Mouse (Mus musculus): ENCODE data around the gene Gm10382. TPM values are rescaled to one million over a fixed set of nuclear protein-coding genes. Genes with fewer than 3 reads are reported as not detected.
"Not testable (repeated sequence)": the region's sequence is repeated elsewhere in the genome, so short reads cannot be mapped to it uniquely, and the experiment has no call there.

Gm10382 gene
- polyA plus RNA-seq, 1 experiment from 2014 or later, result 0.59 TPM

GRCm38 (mm10) chr5:125407020-125407830 is 18.1 kb downstream of the Gm10382 start:
- 0 out of 2 replicates have a peak, but pooled peaks cover 3% of the 10 kb centered on the region for H3K4me1 ChIP-seq (replicated peaks; ENCODE audit: control insufficient read depth, insufficient read depth, low read length)
- no peaks in the 10 kb centered on the region for H3K36me3 ChIP-seq (ENCODE audit: control insufficient read depth, insufficient read depth, low read length)
- H3K9me3 ChIP-seq (ENCODE audit: control insufficient read depth, low read length), result no peaks in the 10 kb centered on the region
- ATAC-seq (ENCODE audit: low FRiP score), result no peak
- H3K9ac ChIP-seq (ENCODE audit: low read depth, low read length), result 0 out of 2 replicates have a peak overlapping the region, but pooled peaks have one; percentile 15
- H3K4me3 ChIP-seq (ENCODE audit: low read depth, low read length), result peak overlapping the region; percentile 50
- H3K27ac ChIP-seq (ENCODE audit: low read depth, low read length), result no peak overlapping the region
- peak overlapping the region; percentile 80 for H3K4me2 ChIP-seq (replicated peaks; ENCODE audit: low read depth, low read length)
- H3K27me3 ChIP-seq (ENCODE audit: control insufficient read depth, insufficient read depth, low read length), result no peaks in the 10 kb centered on the region
- DNase-seq (ENCODE audit: low spot score), result no peak
- 59% methylated on average over 13 of the region's 13 CpGs for WGBS

GRCm38 (mm10) chr5:125407910-125408575 is 18.9 kb downstream of the Gm10382 start:
- DNase-seq (ENCODE audit: low spot score) (no peak), ATAC-seq (ENCODE audit: low FRiP score) (no peak)
- 67% methylated on average over 14 of the region's 14 CpGs for WGBS
- Histone ChIP-seq H3K9me3 (ENCODE audit: control insufficient read depth, low read length) (no peaks in the 10 kb centered on the region), H3K4me1 (replicated peaks; ENCODE audit: control insufficient read depth, insufficient read depth, low read length) (0 out of 2 replicates have a peak, but pooled peaks cover 3% of the 10 kb centered on the region), H3K27me3 (ENCODE audit: control insufficient read depth, insufficient read depth, low read length) (no peaks in the 10 kb centered on the region), H3K4me2 (replicated peaks; ENCODE audit: low read depth, low read length) (no peak overlapping the region), H3K27ac (ENCODE audit: low read depth, low read length) (no peak overlapping the region), H3K36me3 (ENCODE audit: control insufficient read depth, insufficient read depth, low read length) (no peaks in the 10 kb centered on the region), H3K9ac (ENCODE audit: low read depth, low read length) (no peak overlapping the region), H3K4me3 (ENCODE audit: low read depth, low read length) (no peak overlapping the region)

GRCm38 (mm10) chr5:125408842-125409241 is 19.7 kb downstream of the Gm10382 start:
- no peaks in the 10 kb centered on the region for H3K27me3 ChIP-seq (ENCODE audit: control insufficient read depth, insufficient read depth, low read length)
- ATAC-seq (ENCODE audit: low FRiP score), result peak; percentile 60
- 0 out of 2 replicates have a peak overlapping the region, but pooled peaks have one; percentile 29 for H3K4me2 ChIP-seq (replicated peaks; ENCODE audit: low read depth, low read length)
- H3K4me1 ChIP-seq (replicated peaks; ENCODE audit: control insufficient read depth, insufficient read depth, low read length), result 0 out of 2 replicates have a peak, but pooled peaks cover 3% of the 10 kb centered on the region
- DNase-seq (ENCODE audit: low spot score), result peak; percentile 91
- H3K27ac ChIP-seq (ENCODE audit: low read depth, low read length), result no peak overlapping the region
- peak overlapping the region; percentile 30 for H3K4me3 ChIP-seq (ENCODE audit: low read depth, low read length)
- WGBS, result under 1% methylated on average over 13 of the region's 13 CpGs
- H3K36me3 ChIP-seq (ENCODE audit: control insufficient read depth, insufficient read depth, low read length), result 0 out of 2 replicates have a peak, but pooled peaks cover under 1% of the 10 kb centered on the region
- no peaks in the 10 kb centered on the region for H3K9me3 ChIP-seq (ENCODE audit: control insufficient read depth, low read length)
- H3K9ac ChIP-seq (ENCODE audit: low read depth, low read length), result no peak overlapping the region

- H3K4me3 ChIP-seq (ENCODE audit: low read depth, low read length), result peak overlapping the region; percentile 30; the same call in 1 of the 2 replicates
- no peaks in the 10 kb centered on the region for H3K27me3 ChIP-seq (ENCODE audit: control insufficient read depth, insufficient read depth, low read length)
- DNase-seq (ENCODE audit: low spot score) (peak; percentile 78), ATAC-seq (ENCODE audit: low FRiP score) (peak; percentile 58; the same call in 1 of the 2 replicates)
- H3K27ac ChIP-seq (ENCODE audit: low read depth, low read length), result no peak overlapping the region
- H3K4me1 ChIP-seq (replicated peaks; ENCODE audit: control insufficient read depth, insufficient read depth, low read length), result 0 out of 2 replicates have a peak, but pooled peaks cover 3% of the 10 kb centered on the region
- H3K36me3 ChIP-seq (ENCODE audit: control insufficient read depth, insufficient read depth, low read length), result 0 out of 2 replicates have a peak, but pooled peaks cover 3% of the 10 kb centered on the region
- H3K4me2 ChIP-seq (replicated peaks; ENCODE audit: low read depth, low read length), result peak overlapping the region; percentile 29
- WGBS, result 8% methylated on average over 20 of the region's 20 CpGs
- H3K9me3 ChIP-seq (ENCODE audit: control insufficient read depth, low read length), result no peaks in the 10 kb centered on the region
- no peak overlapping the region for H3K9ac ChIP-seq (ENCODE audit: low read depth, low read length)
Measured at GRCm38 (mm10) chr5:125409348-125410090, 20.4 kb downstream of the Gm10382 start.

- Histone ChIP-seq H3K27me3 (ENCODE audit: control insufficient read depth, insufficient read depth, low read length) (no peaks in the 10 kb centered on the region), H3K27ac (ENCODE audit: low read depth, low read length) (no peak overlapping the region), H3K4me1 (replicated peaks; ENCODE audit: control insufficient read depth, insufficient read depth, low read length) (0 out of 2 replicates have a peak, but pooled peaks cover 2% of the 10 kb centered on the region), H3K9me3 (ENCODE audit: control insufficient read depth, low read length) (no peaks in the 10 kb centered on the region), H3K9ac (ENCODE audit: low read depth, low read length) (no peak overlapping the region), H3K4me3 (ENCODE audit: low read depth, low read length) (no peak overlapping the region), H3K4me2 (replicated peaks; ENCODE audit: low read depth, low read length) (no peak overlapping the region), H3K36me3 (ENCODE audit: control insufficient read depth, insufficient read depth, low read length) (peaks cover 10% of the 10 kb centered on the region; the same call in 1 of the 2 replicates)
- DNase-seq (ENCODE audit: low spot score) (peak; percentile 71), ATAC-seq (ENCODE audit: low FRiP score) (no peak)
- WGBS, result 54% methylated on average over 5 of the region's 5 CpGs
Measured at GRCm38 (mm10) chr5:125411972-125412530, 22.9 kb downstream of the Gm10382 start.

- DNase-seq (ENCODE audit: low spot score); H3K4me1 ChIP-seq (replicated peaks; ENCODE audit: control insufficient read depth, insufficient read depth, low read length); ATAC-seq (ENCODE audit: low FRiP score); H3K9ac ChIP-seq (ENCODE audit: low read depth, low read length); H3K4me3 ChIP-seq (ENCODE audit: low read depth, low read length); H3K4me2 ChIP-seq (replicated peaks; ENCODE audit: low read depth, low read length); H3K27ac ChIP-seq (ENCODE audit: low read depth, low read length); H3K27me3 ChIP-seq (ENCODE audit: control insufficient read depth, insufficient read depth, low read length); H3K9me3 ChIP-seq (ENCODE audit: control insufficient read depth, low read length): not testable (repeated sequence)
- WGBS, result 93% methylated on average over 8 of the region's 8 CpGs
- peaks cover 15% of the 10 kb centered on the region for H3K36me3 ChIP-seq (ENCODE audit: control insufficient read depth, insufficient read depth, low read length)
Measured at GRCm38 (mm10) chr5:125412536-125412935, 23.4 kb downstream of the Gm10382 start.

- H3K9me3 ChIP-seq (ENCODE audit: control insufficient read depth, low read length), result no peaks in the 10 kb centered on the region
- no peak for ATAC-seq (ENCODE audit: low FRiP score)
- H3K9ac ChIP-seq (ENCODE audit: low read depth, low read length), result no peak overlapping the region
- no peaks in the 10 kb centered on the region for H3K4me1 ChIP-seq (replicated peaks; ENCODE audit: control insufficient read depth, insufficient read depth, low read length)
- no peak overlapping the region for H3K4me3 ChIP-seq (ENCODE audit: low read depth, low read length)
- no peaks in the 10 kb centered on the region for H3K27me3 ChIP-seq (ENCODE audit: control insufficient read depth, insufficient read depth, low read length)
- WGBS, result 89% methylated on average over 4 of the region's 4 CpGs
- peaks cover 20% of the 10 kb centered on the region for H3K36me3 ChIP-seq (ENCODE audit: control insufficient read depth, insufficient read depth, low read length)
- no peak overlapping the region for H3K4me2 ChIP-seq (replicated peaks; ENCODE audit: low read depth, low read length)
- no peak overlapping the region for H3K27ac ChIP-seq (ENCODE audit: low read depth, low read length)
- no peak for DNase-seq (ENCODE audit: low spot score)
Measured at GRCm38 (mm10) chr5:125413763-125414162, 24.6 kb downstream of the Gm10382 start.

- 92% methylated on average over 8 of the region's 8 CpGs for WGBS
- DNase-seq (ENCODE audit: low spot score), result no peak
- no peak overlapping the region for H3K4me3 ChIP-seq (ENCODE audit: low read depth, low read length)
- no peaks in the 10 kb centered on the region for H3K27me3 ChIP-seq (ENCODE audit: control insufficient read depth, insufficient read depth, low read length)
- H3K9me3 ChIP-seq (ENCODE audit: control insufficient read depth, low read length), result no peaks in the 10 kb centered on the region
- H3K4me1 ChIP-seq (replicated peaks; ENCODE audit: control insufficient read depth, insufficient read depth, low read length), result no peaks in the 10 kb centered on the region
- no peak overlapping the region for H3K9ac ChIP-seq (ENCODE audit: low read depth, low read length)
- H3K4me2 ChIP-seq (replicated peaks; ENCODE audit: low read depth, low read length), result no peak overlapping the region
- ATAC-seq (ENCODE audit: low FRiP score), result no peak
- H3K27ac ChIP-seq (ENCODE audit: low read depth, low read length), result no peak overlapping the region
- peaks cover 20% of the 10 kb centered on the region for H3K36me3 ChIP-seq (ENCODE audit: control insufficient read depth, insufficient read depth, low read length)
Measured at GRCm38 (mm10) chr5:125416183-125416582, 27.1 kb downstream of the Gm10382 start.
